Mouse (Mus musculus) G1E (cell line): ENCODE data around the gene Prpf8.

ENCODE experiments used
- CTCF ChIP-seq: IDR thresholded peaks from 2 replicates; pipeline ENCODE4 v1.5.1; 2012; ENCODE audit warnings: low read depth, low read length, inconsistent platforms, mixed read lengths
- GATA1 ChIP-seq: IDR thresholded peaks from 2 replicates; pipeline ENCODE4 v1.6.1; 2012; ENCODE audit warnings: borderline replicate concordance, low read length, inconsistent platforms, mixed read lengths
- GATA2 ChIP-seq: IDR thresholded peaks from 2 replicates; pipeline ENCODE4 v1.6.1; 2012; ENCODE audit warnings: low read depth, low read length, inconsistent platforms, borderline replicate concordance
- POLR2AphosphoS5 ChIP-seq: IDR thresholded peaks from 2 replicates; pipeline ENCODE4 v1.6.1; 2012; ENCODE audit warnings: low read depth, low read length, inconsistent platforms; ENCODE audit not compliant: insufficient replicate concordance
- TAL1 ChIP-seq: conservative IDR thresholded peaks from 2 replicates; pipeline ENCODE4 v1.6.1; 2012; ENCODE audit warnings: low read depth, low read length, inconsistent platforms, mixed read lengths

DNA sequence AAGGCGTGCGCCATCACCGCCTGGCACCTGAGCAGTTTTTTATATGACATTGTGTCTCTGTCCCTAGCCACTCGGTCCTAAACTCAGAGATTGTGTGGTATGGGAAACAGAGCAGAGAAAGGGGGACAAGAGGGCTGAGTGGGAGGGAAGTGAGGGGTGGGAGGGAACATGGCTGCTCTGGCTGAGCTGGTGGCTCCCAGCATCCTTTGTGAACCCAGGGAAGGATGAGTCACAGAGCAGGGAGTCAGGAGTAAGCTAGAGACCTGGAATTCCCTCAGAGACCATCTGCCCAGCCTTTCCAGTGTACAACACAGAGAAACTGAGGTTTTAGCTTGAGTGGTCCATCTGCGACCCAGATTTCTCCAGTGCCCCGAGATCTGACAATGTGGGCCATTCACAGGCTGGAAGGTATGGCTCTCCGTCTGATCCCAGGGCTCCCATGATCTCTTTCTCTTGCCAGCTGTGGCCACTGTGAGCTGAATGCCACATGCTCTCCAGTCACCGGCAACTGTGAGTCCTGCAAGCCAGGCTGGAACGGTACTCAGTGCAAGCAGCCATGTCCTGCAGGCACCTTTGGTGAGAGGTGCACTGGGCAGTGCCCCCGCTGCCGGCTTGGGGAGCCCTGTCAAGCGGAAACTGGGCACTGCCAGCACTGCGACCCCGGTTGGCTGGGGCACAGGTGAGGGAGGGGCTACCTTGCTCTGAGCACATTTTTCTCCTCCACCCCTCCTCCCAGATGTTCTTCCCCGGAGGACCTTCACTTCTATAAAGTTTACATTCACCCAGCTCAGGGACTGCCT, 33.4 kb downstream of the Prpf8 start:
- no peak for TF ChIP-seq TAL1
- no peak for TF ChIP-seq CTCF
- TF ChIP-seq POLR2AphosphoS5 = no peak
- TF ChIP-seq GATA1 = no peak
- TF ChIP-seq GATA2 = no peak
